Mouse (Mus musculus): ENCODE results near the gene Ces1b. TPM values are rescaled to one million over a fixed set of nuclear protein-coding genes. Genes with fewer than 3 reads are reported as not detected.
A peak's percentile ranks its signal among the peaks of the same experiment; 100 is the strongest.

Ces1b gene
- not detected for total RNA-seq (2022)

DNA sequence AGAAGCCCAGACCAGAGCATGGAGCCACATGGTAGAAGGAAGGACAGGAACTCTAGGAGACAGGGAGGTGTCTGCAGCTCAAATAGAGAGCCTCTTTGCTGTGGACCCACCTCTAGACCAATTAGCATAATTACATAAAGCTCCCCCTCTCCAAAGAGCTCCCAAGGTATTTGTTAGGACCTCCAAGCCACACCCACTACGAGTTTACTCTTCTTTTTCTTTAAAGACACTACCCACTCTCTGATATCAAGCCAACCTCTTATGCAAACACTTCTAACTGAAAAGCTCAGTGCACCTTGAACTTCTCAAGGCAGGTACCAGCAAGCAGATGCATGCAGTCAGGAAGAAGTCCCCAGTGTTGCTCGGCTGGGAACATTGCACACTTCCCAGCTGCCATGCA lies at the start of gene Ces1b:
Gene Ces1b (minus strand): TSS at position 131 of the 400 bp plus-strand sequence.
- DNase-seq = no peak

DNA sequence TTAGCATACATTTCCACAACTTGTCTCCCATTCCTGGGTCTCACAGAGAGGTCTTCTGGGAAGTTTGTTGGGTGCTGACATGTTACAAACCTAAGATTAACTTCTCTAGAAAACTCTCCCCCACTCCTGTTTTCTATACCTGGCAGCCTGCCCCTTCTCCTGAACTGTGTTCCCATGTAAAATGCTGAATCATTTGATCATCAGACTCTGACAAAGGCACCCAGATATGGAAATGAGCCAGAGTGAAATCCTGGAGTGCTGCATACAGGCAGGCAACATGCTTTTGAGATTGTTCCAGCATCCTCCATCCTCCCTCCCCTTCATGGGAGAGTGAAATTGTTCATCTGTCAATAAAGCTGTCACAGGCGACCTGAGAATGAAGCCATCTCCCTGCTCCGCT lies 46.7 kb upstream of the Ces1b start:
- no peak for DNase-seq

DNA sequence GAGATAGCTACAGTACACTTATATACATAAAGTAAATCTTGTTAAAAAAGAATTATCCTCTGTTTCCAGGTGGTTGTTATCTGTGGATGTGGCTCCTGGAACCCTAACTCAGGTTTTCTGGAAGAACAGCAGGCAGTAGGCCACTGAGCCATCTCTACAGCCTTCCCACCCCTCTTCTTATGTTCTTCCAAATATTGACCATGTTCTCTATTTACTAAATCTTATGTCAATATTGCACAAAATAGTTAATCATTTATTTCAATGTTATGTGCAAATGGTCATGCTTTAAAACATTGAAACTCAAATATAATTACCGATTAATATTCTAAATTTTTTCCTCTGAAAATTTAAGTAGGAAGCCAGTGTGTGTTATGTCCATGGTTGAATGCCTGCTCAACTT lies 42.2 kb upstream of the Ces1b start:
- DNase-seq = no peak

DNA sequence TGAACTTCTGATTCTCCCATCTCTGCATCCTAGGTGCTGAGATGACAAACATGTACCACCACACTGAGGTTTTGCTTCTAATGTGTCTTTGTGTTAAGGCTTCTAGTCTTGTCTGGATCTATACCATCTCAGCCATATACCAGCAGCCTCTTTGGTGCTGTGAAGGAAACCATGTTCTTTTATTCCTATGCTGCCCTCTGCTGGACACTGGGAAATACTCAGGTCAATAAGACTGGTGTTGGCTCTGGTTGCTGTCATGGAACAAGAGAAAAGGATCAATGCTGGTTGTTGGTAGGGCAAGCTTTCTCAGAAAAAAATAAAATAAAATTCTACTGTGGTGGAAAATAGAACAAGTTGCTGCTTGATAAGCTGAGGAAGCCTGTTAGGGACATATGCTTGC lies 15.6 kb upstream of the Ces1b start:
- DNase-seq = no peak

DNA sequence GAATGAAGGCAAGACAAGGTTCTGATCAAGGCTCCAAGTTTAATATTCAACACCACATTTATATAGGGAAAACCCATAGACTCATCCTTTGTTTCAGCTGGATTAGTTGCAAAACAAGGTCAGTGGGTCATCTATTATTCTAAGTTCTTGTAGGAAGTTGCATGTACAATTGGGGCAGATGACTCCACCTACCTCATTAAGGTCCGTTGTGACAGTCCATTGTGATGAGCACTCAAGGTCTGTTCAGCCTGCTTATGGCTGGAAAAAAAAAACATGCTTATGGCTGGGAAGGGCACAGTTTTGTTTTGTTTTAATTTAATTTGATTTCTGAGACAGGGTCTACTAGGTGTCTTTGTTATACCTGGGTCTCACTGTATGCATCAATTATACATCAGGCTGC lies 11.5 kb upstream of the Ces1b start:
- DNase-seq = no peak

DNA sequence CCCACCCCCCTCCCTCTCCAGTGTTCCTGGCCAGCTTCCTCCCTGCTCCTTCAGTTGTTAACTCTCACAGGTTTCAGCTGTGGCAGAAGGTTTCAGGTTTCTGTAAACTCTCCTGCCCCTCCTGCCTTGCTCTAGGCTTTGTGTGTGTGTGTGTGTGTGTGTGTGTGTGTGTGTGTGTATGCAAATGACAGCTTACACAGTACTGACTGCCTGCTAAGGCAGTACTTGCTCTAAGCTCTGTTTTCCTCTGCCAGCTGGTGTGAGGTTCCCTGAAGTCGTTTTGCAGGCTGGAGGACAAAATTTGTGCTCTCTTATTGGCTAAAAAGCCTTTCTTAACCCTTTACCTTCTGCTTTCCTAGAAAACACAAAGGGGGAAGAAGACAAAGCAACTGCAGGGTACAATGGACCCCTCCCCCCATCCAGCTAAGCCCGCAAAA lies 8.9 kb upstream of the Ces1b start:
- DNase-seq = no peak

DNA sequence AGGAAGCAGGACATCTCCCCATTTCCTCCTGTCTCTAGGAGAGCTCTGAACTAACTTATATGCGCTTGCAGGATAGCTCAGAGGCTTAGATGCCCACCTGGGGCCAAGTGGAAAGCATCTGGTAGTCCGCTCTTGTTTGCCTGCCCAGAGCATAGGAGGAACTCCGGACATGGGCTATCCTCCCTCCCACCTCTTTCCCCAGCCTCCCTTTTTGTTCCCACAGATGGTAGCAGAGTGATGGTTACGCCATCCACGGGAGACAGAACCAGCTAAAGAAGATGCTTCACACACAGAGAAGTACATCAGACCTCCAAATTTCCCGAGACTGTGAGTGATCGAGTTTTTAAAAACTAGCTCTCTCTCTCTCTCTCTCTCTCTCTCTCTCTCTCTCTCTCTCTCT lies 8.4 kb upstream of the Ces1b start:
- DNase-seq = no peak

DNA sequence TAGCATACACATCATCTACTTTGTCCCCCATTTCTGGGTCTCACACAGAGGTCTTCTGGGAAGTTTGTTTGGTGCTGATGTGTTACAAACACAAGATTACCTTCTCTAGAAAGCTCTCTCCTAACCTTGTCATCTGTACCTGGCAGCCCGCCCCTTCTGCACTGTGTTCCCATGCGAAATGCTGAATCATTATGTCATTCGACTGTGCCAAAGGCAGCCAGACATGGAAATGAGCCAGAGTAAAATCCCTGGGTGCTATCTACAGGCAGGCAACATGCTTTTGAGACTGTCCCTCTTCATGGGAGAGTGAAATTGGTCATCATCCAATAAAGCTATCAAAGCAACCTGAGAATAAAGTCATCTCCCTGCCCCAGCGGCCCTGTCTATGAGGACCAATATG lies 4.6 kb downstream of the Ces1b start:
- no peak for DNase-seq

DNA sequence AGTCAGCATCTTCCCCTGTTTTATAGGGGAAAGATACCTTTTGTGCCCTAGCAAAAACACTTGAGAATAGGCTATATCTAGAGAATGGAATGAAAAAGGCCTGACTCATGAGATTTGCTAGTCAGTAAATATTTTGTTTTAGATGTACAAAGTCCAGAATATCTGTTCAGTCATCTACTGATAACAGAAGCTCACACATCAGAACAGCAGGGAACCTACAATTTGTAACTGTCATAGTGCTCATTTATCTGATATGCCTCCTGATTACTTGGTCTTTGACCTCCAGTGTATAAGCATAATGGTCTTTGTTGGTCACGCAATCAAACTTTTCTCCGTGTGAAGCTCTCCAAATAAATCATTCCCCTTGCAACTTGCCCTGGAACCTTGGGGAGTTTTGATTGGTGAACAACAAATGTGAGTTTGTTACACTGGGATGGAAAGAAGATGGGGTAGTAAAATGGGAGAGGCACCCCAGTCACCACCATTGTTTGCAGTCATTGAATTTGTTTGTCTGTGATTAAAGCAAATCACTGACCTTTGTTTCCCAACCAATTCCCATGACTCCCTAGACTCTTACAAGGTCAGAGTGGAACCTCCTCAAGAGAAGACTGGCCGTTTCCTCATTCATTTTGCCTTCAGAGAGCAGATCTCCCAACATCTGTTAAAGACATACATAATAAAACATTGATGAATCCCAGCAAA lies 16.2 kb downstream of the Ces1b start:
- DNase-seq = no peak

DNA sequence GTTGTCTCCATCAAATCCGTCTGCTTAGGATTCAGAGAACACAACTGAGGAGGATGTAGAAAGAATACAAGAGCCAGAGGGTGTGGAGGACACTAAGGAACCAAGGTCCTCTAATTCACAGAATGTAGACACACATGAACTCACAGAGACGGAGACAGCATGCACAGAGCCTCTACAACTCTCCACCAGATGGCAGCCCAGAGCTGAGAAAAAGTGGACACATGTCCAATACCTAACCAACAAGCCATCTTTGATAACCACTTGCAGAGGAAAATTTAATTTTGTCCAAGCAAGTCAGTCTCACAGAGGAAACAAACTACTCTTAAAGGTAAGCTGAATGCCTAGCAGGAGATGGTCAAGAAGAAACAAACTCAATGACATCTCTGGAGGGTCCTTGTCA lies 20.6 kb downstream of the Ces1b start:
- peak; percentile 13 for DNase-seq

DNA sequence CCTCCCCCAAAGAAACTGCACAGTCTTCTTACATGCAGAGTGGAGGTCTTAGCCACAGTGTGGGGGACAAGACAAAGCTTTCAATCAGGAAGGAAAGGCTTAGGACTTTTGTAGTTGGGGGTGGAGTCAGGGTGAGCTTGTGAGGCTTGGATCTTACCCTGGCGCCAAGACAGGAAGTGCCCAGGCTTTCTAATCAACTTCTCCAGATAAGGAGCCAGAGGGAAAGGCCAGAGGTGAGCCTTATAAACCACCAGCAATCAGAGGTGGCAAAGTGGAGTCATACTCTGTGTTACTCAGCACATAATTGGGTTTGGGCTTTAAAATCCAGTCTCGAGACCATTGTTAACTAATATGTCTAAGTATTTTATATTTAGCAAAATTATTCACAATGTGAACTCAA lies 24.6 kb downstream of the Ces1b start:
- no peak for DNase-seq

DNA sequence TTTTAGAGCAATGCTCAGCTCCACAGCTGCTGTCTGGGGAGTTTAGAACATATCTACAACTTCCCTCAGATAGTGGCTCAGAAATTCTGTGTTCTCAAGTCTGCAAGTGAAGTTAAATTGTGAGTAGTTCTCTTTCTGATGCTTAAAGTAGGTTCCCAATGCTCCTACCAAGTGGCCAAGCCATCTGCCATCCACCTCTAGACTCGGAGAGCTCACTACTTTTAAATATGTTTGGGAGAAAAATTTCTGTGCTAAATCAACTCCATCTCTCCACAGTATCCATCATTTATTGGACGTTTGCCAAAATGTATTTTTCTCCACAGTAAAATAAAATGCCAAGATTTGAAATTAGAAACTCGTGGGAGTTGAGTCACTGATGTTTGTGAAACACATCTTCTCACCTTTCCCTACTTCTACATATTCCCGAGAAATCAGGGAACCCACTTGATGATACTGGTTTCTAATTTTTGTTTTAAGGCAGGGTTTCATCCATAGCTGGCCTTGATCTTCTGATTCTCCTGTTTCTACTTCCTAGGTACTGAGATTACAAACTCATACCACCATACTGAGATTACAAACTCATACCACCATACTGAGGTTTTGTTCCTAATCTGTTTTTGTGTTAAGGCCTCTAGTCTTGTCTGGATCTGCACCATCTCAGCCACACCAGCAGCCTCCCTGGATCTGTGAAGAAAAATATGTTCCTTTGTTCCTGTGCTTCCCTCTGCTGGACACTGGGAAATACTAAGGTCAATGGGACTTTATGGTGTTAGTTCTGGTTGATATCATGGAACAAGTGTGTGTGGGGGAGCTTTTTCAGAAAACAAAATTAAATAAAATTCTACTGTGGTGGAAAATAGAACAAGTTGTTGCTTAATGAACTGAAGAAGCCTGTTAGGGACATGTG lies 31.1 kb downstream of the Ces1b start:
- no peak for DNase-seq

DNA sequence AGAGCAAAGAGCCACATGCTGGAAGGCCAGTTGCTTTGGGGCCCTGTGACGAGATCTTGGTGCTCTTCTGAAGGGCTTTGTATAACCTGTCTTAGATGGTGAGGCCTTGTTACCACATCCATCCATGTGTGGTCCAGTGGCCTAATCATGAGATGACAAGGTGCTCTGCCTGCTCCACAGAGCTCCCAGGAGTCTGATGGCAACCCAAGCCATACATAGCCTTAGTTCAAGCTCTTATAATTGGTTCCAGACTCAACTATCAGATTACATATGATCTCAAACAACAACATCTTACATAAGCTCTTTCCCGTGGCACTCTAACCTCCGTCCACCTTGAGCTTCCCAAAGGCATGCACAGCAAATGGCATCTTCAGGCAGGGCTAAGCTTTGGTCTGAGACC lies 31.7 kb downstream of the Ces1b start, which contains the start of gene Ces1a:
Gene Ces1a (minus strand): TSS at position 101 of the 400 bp plus-strand sequence.
- no peak for DNase-seq

DNA sequence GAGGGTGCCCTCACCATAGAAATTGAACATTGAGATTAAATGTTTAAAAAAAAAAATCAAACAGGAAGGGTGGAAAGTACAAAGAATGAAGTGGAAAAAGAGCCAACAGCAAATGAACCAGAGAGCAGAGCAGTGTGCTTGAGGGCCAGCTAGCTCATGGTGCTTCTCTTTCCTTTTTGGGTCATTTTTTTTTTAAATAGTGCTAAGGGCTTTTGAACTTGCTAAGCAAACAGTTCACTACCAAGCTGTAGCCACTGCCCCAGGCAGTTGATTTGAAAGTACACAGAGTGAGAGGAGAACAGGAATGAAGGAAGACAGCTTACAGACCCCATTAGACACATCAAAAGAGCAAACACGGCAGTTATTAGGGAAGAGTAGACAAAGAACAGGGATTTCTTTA lies 36.7 kb downstream of the Ces1b start:
- DNase-seq = no peak

DNA sequence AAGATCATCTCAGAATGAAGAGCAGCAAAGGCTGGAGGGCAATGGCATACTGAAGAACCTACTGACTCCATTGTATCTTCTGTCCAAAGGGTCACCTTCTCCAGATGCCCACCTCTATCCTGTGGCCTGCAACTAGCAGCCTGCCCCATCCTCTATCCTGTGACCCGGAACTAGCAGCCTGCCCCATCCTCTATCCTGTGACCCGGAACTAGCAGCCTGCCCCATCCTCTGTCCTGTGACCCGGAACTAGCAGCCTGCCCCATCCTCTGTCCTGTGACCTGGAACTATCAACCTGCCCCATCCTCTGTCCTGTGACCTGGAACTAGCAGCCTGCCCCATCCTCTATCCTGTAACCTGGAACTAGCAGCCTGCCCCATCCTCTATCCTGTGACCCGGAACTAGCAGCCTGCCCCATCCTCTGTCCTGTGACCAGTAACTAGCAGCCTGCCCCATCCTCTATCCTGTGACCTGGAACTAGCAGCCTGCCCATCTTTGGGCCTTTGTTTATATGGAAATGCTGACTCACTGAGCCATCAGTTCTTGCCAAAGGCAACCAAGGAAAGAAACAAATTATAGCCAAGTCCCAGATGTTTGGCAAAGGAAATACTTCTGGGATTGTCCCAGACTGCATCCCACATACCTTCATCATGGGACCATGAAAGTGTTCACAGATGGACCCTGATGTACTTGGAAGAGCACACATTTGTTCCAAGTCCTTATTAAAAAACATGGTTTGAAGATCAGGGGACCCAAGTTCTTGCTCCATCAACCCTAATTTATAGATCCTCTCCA lies 38.8 kb downstream of the Ces1b start:
- no peak for DNase-seq

DNA sequence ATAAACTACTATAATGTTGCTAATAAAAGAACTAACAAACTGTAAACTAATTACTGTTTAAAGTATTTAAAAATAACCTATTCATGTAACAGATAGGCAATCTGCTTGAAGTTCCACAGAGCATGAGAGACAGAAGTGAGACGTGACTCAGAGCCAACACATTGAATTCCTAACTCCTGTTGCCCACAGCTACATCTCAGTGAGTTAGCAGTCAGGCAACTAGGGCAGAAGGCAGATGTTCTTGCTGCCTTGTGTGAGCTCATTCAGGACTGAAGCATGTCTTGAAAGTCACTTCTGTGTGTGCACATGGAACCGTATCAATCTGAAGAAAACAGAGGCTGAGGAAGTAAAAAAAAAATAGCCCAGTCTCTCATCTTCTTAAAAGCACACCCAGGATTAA lies 39.6 kb downstream of the Ces1b start:
- no peak for DNase-seq

DNA sequence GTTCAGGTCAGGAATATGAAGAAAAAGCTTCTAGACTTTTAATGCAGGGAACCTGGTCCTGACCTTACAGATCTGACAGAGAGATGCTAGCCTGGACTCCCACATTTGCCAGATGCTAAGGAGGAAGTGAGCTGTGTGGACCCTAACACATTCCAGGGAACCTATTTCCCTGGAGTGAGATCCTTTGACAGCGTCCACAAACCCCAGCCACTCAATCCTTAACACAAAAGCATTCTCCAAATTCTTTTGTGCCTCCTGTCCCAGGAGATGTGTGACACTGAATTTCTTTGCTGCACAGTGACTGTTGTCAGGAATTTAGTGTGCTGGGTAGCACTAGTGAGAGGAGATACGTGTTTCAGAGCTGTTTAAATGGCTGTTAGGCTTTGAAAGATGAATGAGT lies 41.0 kb downstream of the Ces1b start:
- no peak for DNase-seq

DNA sequence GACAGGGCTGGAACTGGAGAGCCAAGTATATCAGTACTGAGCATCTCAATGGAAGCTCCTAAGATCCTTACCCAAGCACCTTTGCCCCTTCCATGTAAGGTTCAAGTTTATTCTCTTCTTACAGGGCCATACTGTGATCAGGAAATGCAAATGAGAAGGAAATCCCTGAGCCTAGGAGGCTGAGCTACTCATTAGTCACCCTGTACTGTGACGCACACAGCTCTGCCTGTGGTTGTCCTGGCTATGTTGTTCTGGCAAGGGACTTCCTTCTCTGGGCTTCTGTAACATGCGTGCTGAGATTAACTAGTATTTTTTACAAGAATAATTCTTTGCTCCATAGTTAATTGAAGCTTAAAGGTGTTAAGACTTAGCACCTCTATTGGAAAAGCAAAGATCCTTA lies 49.2 kb downstream of the Ces1b start:
- no peak for DNase-seq

DNA sequence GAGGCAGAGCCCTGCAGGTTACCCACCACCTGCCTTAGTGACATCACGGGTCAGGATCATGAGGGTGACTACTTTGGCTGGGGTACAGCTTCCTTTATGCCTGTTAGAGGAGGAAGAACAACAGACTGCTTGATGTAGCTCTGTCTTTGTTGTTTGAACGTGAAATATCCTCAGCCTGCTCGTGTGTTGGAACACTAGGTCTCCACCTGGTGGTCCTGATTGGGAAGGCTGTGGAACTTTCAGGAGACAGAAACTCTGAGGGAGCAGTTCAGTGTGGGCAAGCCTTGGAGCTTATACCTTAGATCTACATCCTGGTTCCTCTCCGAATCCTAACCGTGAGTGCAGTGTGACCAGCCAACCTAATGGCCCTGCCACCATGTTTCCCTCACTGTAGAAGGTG lies 58.1 kb downstream of the Ces1b start:
- no peak for DNase-seq

DNA sequence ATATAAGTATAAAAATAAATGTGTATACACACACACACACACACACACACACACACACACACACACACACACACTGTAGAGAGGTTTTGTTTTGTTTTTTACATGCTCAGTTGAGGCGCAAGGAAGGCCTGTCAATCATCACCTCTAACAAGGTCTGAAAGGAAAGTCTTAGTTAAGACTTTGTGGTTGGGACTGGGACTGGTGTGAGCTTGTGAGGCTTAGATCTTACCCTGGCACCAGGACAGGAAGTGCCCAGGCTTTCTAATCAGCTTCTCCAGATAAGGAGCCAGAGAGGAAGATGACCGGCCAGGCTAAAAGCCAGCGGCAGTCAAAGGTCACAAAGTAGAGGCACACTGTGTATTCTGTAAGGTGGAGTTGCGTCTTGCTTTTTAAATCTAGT lies 65.5 kb downstream of the Ces1b start:
- DNase-seq = no peak

DNA sequence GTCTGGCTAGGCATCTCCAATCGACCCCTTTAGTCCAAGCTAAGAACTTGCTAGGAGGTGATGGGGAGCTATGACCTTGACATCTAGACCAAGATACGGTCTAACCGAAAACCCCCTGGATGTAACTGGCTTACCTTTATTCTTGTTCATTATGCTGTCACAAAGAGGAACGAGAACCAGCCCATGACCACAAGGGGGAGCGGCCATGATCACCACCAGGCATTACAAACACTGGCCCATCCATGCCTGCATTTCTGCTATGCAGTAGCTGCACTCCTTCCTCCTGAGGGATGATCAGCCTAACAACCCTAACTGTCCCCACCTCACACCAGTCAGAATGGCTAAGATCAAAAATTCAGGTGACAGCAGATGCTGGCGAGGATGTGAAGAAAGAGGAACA lies 67.6 kb downstream of the Ces1b start:
- no peak for DNase-seq

DNA sequence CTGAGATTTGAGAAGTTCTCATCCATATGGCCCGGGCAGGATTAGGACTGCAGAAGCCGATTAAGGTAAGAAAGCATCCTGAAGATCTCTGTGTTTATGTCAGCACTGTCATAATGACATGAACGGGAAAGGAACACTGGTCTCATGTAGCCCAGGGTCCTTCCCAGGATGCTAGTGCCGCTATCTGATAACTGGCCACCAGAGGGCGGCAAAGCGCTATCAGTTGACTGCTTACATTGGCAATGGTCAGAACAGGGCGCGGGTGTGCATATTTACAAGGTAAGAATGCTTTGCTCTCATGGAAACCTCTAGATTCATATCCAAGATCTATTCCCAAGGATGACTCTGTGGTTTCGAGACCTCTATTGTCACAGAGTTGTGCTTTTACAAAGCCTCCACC lies 68.4 kb downstream of the Ces1b start:
- DNase-seq = peak; percentile 39

DNA sequence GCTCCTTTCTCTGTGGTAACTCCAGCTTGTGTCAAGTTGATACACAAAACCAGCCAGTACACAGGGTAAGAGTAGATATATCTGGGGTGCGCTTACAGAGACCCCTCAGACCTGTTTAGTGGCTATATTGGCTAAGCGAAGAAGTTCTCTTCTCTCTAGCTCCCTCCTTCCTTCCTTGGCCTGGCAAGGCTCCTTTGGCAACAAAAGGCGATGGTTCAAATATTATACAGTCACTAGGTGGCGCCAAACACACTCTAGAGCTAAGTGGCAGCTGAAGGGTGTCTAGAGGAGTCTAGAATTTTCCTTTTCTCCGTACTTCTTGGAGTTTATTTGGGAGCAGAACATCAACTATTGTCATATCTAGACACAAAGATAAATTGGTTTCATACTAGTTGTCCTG lies 69.5 kb downstream of the Ces1b start:
- DNase-seq = no peak
